Mouse (Mus musculus) regulatory T cell (primary cell): ENCODE data around the gene Six2.
"Not testable (repeated sequence)": the region's sequence is repeated elsewhere in the genome, so short reads cannot be mapped to it uniquely, and the experiment has no call there.

Experiments used
- in situ Hi-C: fragments of 300-600 bp; cut with MboI, MseI; formaldehyde crosslinking; loops from one replicate; pipeline ENCODE4 v1.15.1; 2025; ENCODE audit warnings: high pct_unique_total_duplicates

Gene Six2

GRCm38 (mm10) chr17:85690323-85690968 is 2.4 kb upstream of the Six2 start:
- in situ Hi-C loops, result no loop called here

- in situ Hi-C loops, result no loop called here
These were observed 1.8 kb upstream of the Six2 start for GRCm38 (mm10) chr17:85689807-85690319.

GRCm38 (mm10) chr17:85688911-85689806 is 1.1 kb upstream of the Six2 start:
- in situ Hi-C loops, result no loop called here

GRCm38 (mm10) chr17:85687421-85688235 is 446 bp downstream of the Six2 start:
- in situ Hi-C loops, result no loop called here

- in situ Hi-C loops, result no loop called here
These were observed 1.3 kb downstream of the Six2 start for GRCm38 (mm10) chr17:85686476-85687420.

- in situ Hi-C loops, result no loop called here
These were observed 2.3 kb downstream of the Six2 start for GRCm38 (mm10) chr17:85685689-85686281.

- in situ Hi-C loops, result no loop called here
These were observed 3.0 kb downstream of the Six2 start for GRCm38 (mm10) chr17:85684841-85685688.

- in situ Hi-C loops, result not testable (repeated sequence)
These were observed 3.6 kb downstream of the Six2 start for GRCm38 (mm10) chr17:85684436-85684835.

- in situ Hi-C loops, result no loop called here
These were observed 4.1 kb downstream of the Six2 start for GRCm38 (mm10) chr17:85683984-85684307.

- in situ Hi-C loops, result no loop called here
These were observed 4.7 kb downstream of the Six2 start for GRCm38 (mm10) chr17:85683111-85683983.

- in situ Hi-C loops, result no loop called here
These were observed 5.8 kb downstream of the Six2 start for GRCm38 (mm10) chr17:85682181-85682710.

- in situ Hi-C loops, result no loop called here
These were observed 6.3 kb downstream of the Six2 start for GRCm38 (mm10) chr17:85681741-85682140.

- in situ Hi-C loops, result no loop called here
These were observed 7.1 kb downstream of the Six2 start for GRCm38 (mm10) chr17:85680851-85681550.

GRCm38 (mm10) chr17:85680116-85680850 is 7.8 kb downstream of the Six2 start:
- in situ Hi-C loops, result no loop called here

- in situ Hi-C loops, result no loop called here
These were observed 8.4 kb downstream of the Six2 start for GRCm38 (mm10) chr17:85679651-85680050.

GRCm38 (mm10) chr17:85664618-85665320 is 23.3 kb downstream of the Six2 start:
- in situ Hi-C loops, result loop anchor here (10.0 kb wide), 1 partner anchor 390 kb away; no protein-coding TSS in a partner anchor
